Mouse (Mus musculus): ENCODE data around the gene Kcnb1. TPM values are rescaled to one million over a fixed set of nuclear protein-coding genes. Genes with fewer than 3 reads are reported as not detected.

The Kcnb1 gene
- total RNA-seq, 2 experiments from 2014 or later: 1.4 TPM; not detected in 1

- ATAC-seq (replicated peaks; ENCODE audit: low FRiP score, low TSS enrichment, poor library complexity, severe bottlenecking): peak; percentile 79
Observed at GRCm38 (mm10) chr2:167053127-167053844, 136.7 kb downstream of the Kcnb1 start.

GRCm38 (mm10) chr2:167048698-167049358 is 141.1 kb downstream of the Kcnb1 start:
- ATAC-seq (replicated peaks; ENCODE audit: low FRiP score, low TSS enrichment, poor library complexity, severe bottlenecking): no peak

- ATAC-seq (replicated peaks; ENCODE audit: low FRiP score, low TSS enrichment, poor library complexity, severe bottlenecking): no peak
Observed at GRCm38 (mm10) chr2:167048223-167048622, 141.7 kb downstream of the Kcnb1 start.

Other genes starting within 250 kb of the Kcnb1 start
- 51.3 and 62.6 TPM in 2 replicates for gene Stau1, start 193.9 kb downstream of the Kcnb1 start, total RNA-seq (2014; fragmentation: Nextera tagmentation)
- 42.5 and 48.4 TPM in 2 replicates for gene Stau1, start 193.9 kb downstream of the Kcnb1 start, total RNA-seq (2017)
- 95.3 and 95.8 TPM in 2 replicates for gene Ddx27, start 175.0 kb downstream of the Kcnb1 start, total RNA-seq (2014; fragmentation: Nextera tagmentation)
- 164 and 178 TPM in 2 replicates for gene Ddx27, start 175.0 kb downstream of the Kcnb1 start, total RNA-seq (2017)
- gene Znfx1, start 127.1 kb downstream of the Kcnb1 start, total RNA-seq (2014; fragmentation: Nextera tagmentation): 21.1 and 35.0 TPM in 2 replicates
- 14.2 and 23.7 TPM in 2 replicates for gene Znfx1, start 127.1 kb downstream of the Kcnb1 start, total RNA-seq (2017)
- gene Ptgis, start 50.4 kb upstream of the Kcnb1 start, total RNA-seq (2014; fragmentation: Nextera tagmentation): not detected in 2 replicates
- gene Ptgis, start 50.4 kb upstream of the Kcnb1 start, total RNA-seq (2017): not detected in 2 replicates
- gene B4galt5, start 159.0 kb upstream of the Kcnb1 start, total RNA-seq (2014; fragmentation: Nextera tagmentation): 2.1 TPM in 1 of 2 replicates, not detected in the other
- 0.80 and 20.1 TPM in 2 replicates for gene B4galt5, start 159.0 kb upstream of the Kcnb1 start, total RNA-seq (2017)
- gene Slc9a8, start 231.6 kb upstream of the Kcnb1 start, total RNA-seq (2014; fragmentation: Nextera tagmentation): 46.2 and 48.6 TPM in 2 replicates
- 20.5 and 28.3 TPM in 2 replicates for gene Slc9a8, start 231.6 kb upstream of the Kcnb1 start, total RNA-seq (2017)